Mouse (Mus musculus) embryonic facial prominence, embryonic 12.5 days (tissue): ENCODE measurements around the gene Aldh5a1. TPM values are rescaled to one million over a fixed set of nuclear protein-coding genes. Genes with fewer than 3 reads are reported as not detected.

Experiments
- ATAC-seq: fragments of 200-750 bp; cut with Nextera tagmentation; 2 replicates; pipeline ENCODE4 v1.8.0; 2017; ENCODE audit not compliant: insufficient number of reproducible peaks, insufficient read depth, low FRiP score, low TSS enrichment
- H3K27ac ChIP-seq: fragments of 300-500 bp; sonication (generic); 2 replicates; pipeline ENCODE4 v1.5.1; 2016; ENCODE audit warnings: mild to moderate bottlenecking
- H3K27me3 ChIP-seq: fragments of 300-500 bp; sonication (generic); 2 replicates; pipeline ENCODE4 v1.6.1; 2016; ENCODE audit warnings: mild to moderate bottlenecking, moderate library complexity
- H3K36me3 ChIP-seq: fragments of 300-500 bp; sonication (generic); 2 replicates; pipeline ENCODE4 v1.6.1; 2016; ENCODE audit warnings: mild to moderate bottlenecking
- H3K4me1 ChIP-seq: fragments of 300-500 bp; sonication (generic); 2 replicates; pipeline ENCODE4 v1.6.1; 2016
- H3K4me2 ChIP-seq: fragments of 300-500 bp; sonication (generic); replicated peaks from 2 replicates; pipeline ENCODE4 v1.6.1; 2016; ENCODE audit warnings: mild to moderate bottlenecking, moderate library complexity
- H3K4me3 ChIP-seq: fragments of 300-500 bp; sonication (generic); 2 replicates; pipeline ENCODE4 v1.5.1; 2016; ENCODE audit warnings: mild to moderate bottlenecking
- H3K9ac ChIP-seq: fragments of 300-500 bp; sonication (generic); 2 replicates; pipeline ENCODE4 v1.6.1; 2016; ENCODE audit warnings: mild to moderate bottlenecking, moderate library complexity
- H3K9me3 ChIP-seq: fragments of 300-500 bp; sonication (generic); 2 replicates; pipeline ENCODE4 v1.6.1; 2016; ENCODE audit warnings: mild to moderate bottlenecking, moderate library complexity
- WGBS: fragments of 180-500 bp; shearing (Covaris S2); methylation state at CpG from one replicate; pipeline ENCODE4 v1.1.7; 2016; 5-methylcytosine and 5-hydroxymethylcytosine counted together
- polyA plus RNA-seq: library from polyadenylated mRNA; unstranded; fragments of >200 nt; fragmentation: Nextera tagmentation; extraction: Ambion mirVana; gene quantifications from 2 replicates; pipeline ENCODE4 v1.2.1, GENCODE M21; 2016

The Aldh5a1 gene
- polyA plus RNA-seq, 1 experiment from 2014 or later, result 8.1 TPM

GRCm38 (mm10) chr13:24862021-24862420 is 75.4 kb downstream of the Aldh5a1 start:
- Histone ChIP-seq H3K27ac (no peak overlapping the region), H3K27me3 (no peaks in the 10 kb centered on the region), H3K9ac (no peak overlapping the region), H3K9me3 (no peaks in the 10 kb centered on the region), H3K36me3 (no peaks in the 10 kb centered on the region), H3K4me1 (no peaks in the 10 kb centered on the region), H3K4me3 (no peak overlapping the region), H3K4me2 (no peak overlapping the region)
- ATAC-seq, result no peak
- WGBS, result 72% methylated on average over 7 of the region's 7 CpGs

- no peak for ATAC-seq
- Histone ChIP-seq H3K4me2 (no peak overlapping the region), H3K9ac (no peak overlapping the region), H3K36me3 (no peaks in the 10 kb centered on the region), H3K27ac (no peak overlapping the region), H3K9me3 (no peaks in the 10 kb centered on the region), H3K4me1 (no peaks in the 10 kb centered on the region), H3K4me3 (no peak overlapping the region), H3K27me3 (no peaks in the 10 kb centered on the region)
- WGBS, result 81% methylated on average over 12 of the region's 12 CpGs
Observed at GRCm38 (mm10) chr13:24861084-24861483, 76.4 kb downstream of the Aldh5a1 start.

- Histone ChIP-seq H3K27ac (no peak overlapping the region), H3K9me3 (no peaks in the 10 kb centered on the region), H3K27me3 (no peaks in the 10 kb centered on the region), H3K36me3 (no peaks in the 10 kb centered on the region), H3K4me1 (no peaks in the 10 kb centered on the region), H3K4me3 (no peak overlapping the region), H3K9ac (no peak overlapping the region), H3K4me2 (no peak overlapping the region)
- ATAC-seq, result no peak
Observed at GRCm38 (mm10) chr13:24859115-24859514, 78.3 kb downstream of the Aldh5a1 start.

Other genes starting within 250 kb of the Aldh5a1 start
- gene Armh2, start 196.4 kb downstream of the Aldh5a1 start, polyA plus RNA-seq, result not detected in 2 replicates
- 109 and 113 TPM in 2 replicates for gene Gmnn, start 175.7 kb downstream of the Aldh5a1 start, polyA plus RNA-seq
- gene BC005537, start 136.0 kb downstream of the Aldh5a1 start, polyA plus RNA-seq, result 16.4 and 17.3 TPM in 2 replicates
- gene Acot13, start 106.1 kb downstream of the Aldh5a1 start, polyA plus RNA-seq, result 64.9 and 66.1 TPM in 2 replicates
- gene Tdp2, start 106.0 kb downstream of the Aldh5a1 start, polyA plus RNA-seq, result 67.6 and 71.4 TPM in 2 replicates
- 0.58 and 0.73 TPM in 2 replicates for gene D130043K22Rik, start 92.5 kb downstream of the Aldh5a1 start, polyA plus RNA-seq
- 1.1 TPM in 2 replicates for gene Gpld1, start 5.5 kb upstream of the Aldh5a1 start, polyA plus RNA-seq
- 23.6 and 26.6 TPM in 2 replicates for gene Mrs2, start 82.7 kb upstream of the Aldh5a1 start, polyA plus RNA-seq
- gene Dcdc2a, start 118.3 kb upstream of the Aldh5a1 start, polyA plus RNA-seq, result 1.7 and 1.9 TPM in 2 replicates